Mouse (Mus musculus): ENCODE data around the gene Filip1.
"Not testable (repeated sequence)": the region's sequence is repeated elsewhere in the genome, so short reads cannot be mapped to it uniquely, and the experiment has no call there.

Filip1 gene

DNA sequence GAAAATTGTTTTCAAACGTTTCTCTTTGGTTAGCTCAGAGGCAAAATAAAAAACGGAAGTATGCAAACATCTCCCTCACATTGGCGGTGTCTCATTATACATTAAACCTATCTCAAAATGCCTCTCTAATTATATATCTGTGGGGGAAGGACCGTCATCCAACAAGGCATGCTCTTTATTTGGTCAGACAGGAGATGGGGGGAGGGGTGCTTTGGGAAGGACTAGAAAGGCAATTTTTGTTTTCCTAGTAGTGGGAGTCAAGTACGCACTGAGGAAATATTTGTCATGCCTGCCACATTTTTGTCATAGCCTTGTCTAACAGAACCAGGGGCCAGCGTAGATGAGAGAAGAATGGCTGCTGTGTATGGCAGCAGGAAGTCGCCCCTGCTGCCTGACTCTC, at the start of gene Filip1:
Gene Filip1, minus strand, starts transcription at position 101 of the 400 bp plus-strand sequence.
- no peak for DNase-seq (ENCODE audit: low read depth, low spot score)

DNA sequence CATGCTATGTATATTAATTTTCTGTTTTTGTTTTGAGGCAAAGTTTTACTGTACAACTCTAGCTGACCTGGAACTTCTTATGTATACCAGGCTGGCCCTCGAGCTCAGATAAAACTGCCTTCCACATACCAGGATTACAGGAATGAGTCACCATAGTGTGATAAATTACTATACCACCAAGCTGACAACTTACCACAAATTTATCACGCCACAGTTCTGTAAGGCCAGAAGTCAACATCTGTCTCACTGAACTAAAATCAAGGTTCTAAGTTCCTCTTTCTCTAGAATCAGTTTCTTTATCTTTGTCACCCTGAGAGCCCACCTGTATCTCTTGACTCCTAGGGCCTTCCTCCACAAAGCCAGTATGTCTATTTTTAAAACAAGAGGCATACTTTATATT, 45.0 kb upstream of the Filip1 start:
- DNase-seq (ENCODE audit: low read depth, low spot score): peak; percentile 85

DNA sequence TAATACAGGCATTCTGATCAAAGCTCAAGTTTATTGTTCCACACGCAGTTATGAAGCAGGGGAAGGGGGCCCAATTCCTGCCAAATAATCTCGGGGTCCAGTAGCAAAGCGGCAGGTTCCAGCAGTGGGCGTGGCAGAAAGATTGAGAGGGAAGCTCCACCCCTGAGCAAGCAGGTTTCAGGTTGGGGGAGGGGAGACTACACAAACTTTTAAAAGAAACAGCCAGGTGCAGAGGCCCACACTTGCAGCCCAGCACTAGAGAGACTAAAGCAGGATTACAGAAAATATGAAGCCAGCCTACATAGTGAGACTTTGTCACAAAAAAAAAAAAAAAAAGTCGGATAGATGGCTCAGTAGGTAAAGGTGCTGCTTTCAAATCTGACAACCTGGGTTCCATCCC, 40.3 kb upstream of the Filip1 start:
- no peak for DNase-seq (ENCODE audit: low read depth, low spot score)

DNA sequence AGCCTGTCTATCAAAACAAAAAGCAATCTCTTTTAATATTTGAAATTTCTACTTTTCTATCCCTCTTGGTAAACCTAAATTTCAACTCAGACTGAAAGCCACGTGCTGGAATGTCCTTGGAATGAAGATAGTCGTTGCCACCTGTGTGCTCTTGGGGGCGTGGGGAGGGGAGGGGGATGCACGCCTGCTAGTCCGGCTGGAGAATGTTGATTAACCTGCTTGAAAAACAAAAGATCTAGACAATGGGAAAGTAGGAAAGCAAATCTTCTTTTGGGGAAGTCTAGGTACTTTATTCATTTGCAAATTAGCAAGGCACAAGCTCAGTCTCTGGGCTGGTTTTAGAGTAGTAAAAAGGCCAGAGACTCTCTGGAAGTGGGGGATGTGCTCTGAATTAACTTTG, 36.6 kb upstream of the Filip1 start:
- DNase-seq (ENCODE audit: low read depth, low spot score): not testable (repeated sequence)

DNA sequence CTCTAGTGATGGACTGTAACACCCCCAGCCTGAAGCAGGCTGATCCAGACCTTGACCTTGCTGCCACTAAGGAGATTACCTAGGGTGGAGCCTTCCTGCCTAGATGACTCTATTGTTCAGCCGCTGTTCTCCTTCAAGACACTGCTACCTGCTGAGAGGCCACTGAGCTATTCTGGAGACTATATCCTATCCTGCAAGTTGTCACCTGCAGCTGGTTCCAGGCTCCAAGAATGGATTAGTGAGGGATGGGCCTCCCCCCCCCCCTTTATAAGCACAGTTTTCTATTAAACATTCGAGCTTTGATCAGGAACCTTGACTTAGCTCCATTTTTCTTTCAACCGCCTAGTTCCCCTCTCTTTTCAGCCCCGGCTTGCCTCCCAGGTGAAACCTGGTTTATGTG, 31.6 kb upstream of the Filip1 start:
- DNase-seq (ENCODE audit: low read depth, low spot score): not testable (repeated sequence)

DNA sequence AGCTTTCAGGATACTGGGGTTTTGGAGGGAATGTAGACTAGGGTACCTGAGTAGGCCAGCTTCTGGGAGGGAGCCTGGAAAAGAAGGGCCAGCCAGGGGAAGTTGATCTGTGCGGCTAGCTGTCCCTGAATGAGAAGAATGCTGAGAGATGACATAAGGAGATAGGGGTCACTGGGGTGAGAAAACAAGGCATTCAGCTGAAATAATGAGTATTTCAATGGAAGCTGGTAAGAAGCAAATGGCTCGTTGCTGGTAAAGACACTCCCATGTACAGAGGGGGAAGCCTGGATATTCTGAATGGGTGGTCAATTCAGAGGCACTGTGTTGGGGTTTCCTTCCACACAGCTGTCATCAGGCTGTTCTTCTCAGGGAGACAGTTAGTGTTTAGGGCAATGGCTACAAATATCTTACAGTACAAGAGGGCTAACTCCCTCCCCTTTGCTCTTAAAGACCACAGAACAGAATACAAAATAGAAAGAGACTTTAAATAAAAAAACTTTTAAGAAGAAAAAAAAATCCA, 26.7 kb upstream of the Filip1 start:
- no peak for DNase-seq (ENCODE audit: low read depth, low spot score)

DNA sequence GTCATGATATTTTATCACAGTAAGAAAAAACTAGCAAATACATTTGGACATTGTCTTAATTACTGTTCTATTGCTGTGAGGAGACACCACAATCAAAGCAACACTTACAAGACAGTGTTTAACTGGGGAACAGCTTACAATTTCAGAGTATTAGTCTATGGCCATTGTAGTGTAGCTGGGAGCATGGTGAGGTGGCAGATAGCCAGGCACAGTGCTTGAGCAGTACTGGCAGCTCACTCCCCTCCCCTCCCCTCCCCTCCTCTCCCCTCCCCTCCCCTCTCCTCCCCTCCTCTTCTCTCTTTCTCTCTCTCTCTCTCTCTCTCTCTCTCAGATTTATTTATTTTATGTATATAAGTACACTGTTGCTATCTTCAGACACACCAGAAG, 25.3 kb upstream of the Filip1 start:
- DNase-seq (ENCODE audit: low read depth, low spot score): no peak

DNA sequence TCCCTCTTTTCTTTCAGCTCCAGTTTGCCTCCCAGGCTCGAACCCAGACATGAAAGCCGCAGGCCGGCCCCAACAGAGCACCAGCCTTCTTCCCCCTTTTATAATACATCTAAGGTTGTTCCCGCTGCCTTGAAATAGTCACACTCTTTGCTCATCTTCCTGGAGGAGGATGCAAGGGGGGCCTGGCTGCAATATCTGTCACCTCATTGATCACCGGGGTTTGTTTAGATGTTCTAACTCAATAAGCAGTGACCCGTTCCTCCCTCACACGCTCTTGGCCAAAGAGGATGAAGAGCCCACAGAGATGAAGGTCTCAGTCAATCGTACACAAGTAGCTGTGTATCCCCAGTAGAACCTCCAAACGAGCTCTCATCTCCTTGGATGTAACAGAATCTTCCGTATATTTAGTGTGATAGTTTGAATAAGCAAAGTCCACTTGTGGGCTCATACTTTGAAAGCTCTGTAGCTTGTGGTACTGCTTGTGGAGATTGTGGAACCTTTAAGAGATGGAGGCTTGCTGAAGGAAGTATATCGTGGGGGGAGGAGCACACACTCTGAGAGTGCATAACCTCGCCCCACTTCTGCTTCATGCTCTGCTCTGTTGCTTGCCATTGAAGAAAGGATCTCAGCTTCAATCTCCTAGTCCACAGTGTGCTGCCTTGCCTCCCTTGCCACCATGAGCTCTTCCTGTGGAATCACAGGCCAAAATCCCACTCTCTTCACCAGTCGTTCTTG, 24.8 kb upstream of the Filip1 start:
- DNase-seq (ENCODE audit: low read depth, low spot score): no peak

DNA sequence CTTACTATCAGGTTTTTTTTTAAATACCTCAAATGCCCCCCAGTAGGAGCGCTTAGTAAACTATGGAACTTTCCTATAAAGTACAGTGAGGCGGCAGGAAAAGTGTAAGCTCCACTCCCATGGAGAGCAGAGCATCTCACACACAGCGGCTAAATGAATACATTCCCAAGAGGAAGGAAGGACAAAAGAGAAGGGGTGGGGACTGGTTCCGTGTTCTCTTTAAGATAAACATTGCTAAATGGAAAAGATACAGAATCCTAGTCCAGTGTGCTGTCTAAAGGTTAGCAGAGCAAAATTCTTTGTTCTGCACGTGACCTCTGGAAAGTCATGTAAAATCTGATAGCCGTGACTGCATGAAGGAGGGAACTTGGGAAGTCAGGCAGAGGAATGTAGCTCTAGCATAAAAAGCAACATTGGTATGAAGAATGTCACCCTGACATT, 13.9 kb upstream of the Filip1 start:
- no peak for DNase-seq (ENCODE audit: low read depth, low spot score)

DNA sequence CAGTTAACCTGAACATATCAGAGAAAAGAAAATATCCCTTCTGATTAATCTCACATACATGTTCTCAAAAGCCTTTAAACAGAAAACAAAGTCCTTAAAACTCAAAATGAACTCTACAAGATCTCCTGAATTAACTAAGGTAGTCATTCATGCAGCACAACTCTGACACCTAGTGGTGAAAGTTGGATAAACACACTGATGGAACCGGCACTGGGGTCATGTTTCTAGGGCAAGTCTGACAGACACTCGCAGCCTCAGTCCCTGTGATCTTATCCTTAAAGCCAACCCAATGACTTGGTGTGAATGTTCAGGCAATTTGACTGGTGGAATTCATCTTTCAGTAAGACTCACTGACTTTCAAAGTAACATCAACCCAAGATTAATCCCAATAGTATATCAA, 13.4 kb upstream of the Filip1 start:
- peak; percentile 86 for DNase-seq (ENCODE audit: low read depth, low spot score)

DNA sequence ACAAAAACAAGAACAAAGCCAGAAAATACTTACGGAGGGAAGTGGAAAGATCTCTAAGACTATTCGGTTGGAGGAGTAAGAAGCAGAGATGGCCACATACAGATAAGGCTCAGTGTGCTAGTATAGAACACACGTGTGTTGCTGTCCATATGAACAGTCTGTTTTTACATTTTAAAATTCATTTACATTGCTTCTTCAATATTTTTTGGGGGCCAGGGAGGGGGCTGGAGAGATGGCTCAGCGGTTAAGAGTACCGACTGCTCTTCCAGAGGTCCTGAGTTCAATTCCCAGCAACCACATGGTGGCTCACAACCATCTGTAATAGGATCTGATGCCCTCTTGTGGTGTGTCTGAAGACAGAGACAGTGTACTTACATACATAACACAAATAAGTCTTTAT, 12.7 kb upstream of the Filip1 start:
- DNase-seq (ENCODE audit: low read depth, low spot score): not testable (repeated sequence)

DNA sequence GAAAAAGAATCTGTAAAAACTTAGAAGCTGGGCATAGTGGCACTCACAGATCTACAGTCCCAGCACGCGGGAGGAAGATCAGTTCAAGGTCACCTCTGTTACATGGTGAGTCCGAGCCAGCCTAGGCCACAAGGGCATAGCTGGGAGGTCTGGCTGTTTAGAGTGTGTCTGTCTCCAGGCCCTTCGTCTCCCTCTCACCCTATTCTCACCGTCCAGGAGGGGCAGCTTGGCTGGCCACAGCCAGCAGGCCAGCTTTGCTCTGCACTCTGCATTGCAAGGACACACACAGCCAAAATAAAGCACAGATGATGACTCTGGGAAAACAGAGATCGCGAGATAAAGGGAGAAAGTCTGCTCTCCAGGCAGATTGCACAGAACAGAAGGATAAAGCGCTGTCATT, 10.2 kb upstream of the Filip1 start:
- no peak for DNase-seq (ENCODE audit: low read depth, low spot score)

DNA sequence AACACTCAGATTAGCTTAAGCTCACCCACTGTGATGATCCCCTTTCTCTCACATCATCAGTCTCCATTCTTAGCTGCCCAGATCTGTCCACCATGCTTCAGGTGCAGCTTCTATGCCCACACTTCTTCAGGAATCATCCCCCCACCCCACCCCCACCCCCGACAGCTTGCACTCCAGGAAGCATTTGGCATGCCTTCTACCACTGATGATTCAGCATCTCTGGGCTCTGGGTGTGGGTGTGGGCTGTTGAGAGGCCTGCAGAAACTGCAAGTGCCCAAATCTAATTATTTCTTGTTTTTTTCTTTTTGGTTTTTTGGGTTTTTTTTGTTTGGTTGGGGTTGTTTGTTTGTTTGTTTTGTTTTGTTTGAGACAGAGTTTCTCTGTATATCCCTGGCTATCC, 9.0 kb upstream of the Filip1 start:
- DNase-seq (ENCODE audit: low read depth, low spot score): peak; percentile 56

DNA sequence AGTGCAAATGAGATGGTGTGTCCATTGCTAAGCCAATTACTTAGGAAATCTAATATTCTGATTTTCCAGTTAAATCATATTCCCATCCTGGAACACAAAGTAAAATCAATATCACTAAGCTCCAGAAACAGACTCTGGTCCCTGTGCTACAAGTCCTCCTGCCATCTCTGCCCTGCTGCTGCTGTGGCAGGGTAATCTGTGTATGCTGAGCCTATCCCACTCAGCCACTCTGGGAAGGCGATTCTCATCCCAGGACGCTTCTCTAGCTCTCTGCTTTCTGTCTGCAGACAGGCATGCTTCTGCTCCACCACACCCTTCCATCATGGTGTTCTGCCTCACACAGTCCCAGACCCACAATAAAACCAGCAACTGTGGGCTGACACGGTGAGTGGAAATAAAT, 7.8 kb upstream of the Filip1 start:
- no peak for DNase-seq (ENCODE audit: low read depth, low spot score)

DNA sequence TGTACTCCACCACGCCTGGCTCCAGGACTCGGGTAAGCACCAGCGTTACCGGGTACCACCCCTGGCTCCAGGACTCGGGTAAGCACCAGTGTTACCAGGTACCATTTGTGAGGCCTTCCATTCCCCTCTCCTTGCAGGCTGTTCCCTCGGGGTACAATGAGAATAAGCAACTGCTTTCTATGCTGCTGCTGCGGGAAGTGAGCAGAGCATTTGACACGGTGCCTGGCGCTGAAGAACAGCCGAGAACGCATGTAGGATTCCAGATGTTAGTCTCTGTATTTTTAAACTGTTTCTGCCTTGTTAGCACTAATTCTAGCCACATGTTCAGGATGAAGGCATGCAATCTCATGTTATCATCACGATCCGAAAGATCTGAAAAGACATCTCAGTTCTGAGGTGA, 635 bp downstream of the Filip1 start:
- DNase-seq (ENCODE audit: low read depth, low spot score): no peak

DNA sequence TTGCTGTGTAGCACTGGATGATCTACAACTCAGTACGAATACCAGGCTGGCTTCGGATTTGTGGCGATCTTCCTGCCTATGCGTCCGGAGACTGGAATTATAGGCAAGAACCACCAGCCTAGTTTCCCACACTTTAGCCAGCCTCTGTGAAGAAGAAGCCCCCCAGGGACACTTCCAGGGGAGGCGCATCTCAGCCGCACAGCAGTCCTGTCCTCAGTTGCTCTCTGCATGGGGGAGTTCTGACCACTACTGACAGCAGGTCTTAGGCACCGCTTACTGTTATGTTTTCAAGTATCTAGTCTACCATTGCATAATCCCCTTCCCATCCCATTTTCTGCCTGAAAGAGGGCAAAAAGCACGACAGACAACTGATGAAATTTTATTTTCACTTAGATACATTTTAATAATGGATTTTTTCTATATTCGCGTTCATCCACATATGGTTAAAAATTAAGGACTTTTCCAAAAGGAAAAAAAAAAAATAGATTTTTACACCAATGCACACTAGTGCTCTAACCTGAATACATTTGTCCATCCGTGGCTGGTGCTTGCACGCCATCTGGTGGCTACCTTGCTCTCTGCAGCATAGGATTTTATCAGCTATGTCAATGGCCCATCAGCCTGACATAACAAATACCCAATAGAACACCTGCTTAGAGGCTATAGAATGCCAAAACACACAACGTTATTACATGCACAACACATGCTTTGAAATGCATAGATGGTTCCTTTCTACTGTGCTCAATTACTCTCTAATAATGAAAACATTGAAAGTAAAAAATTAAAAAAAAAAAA, 10.1 kb downstream of the Filip1 start:
- DNase-seq (ENCODE audit: low read depth, low spot score): peak; percentile 82

DNA sequence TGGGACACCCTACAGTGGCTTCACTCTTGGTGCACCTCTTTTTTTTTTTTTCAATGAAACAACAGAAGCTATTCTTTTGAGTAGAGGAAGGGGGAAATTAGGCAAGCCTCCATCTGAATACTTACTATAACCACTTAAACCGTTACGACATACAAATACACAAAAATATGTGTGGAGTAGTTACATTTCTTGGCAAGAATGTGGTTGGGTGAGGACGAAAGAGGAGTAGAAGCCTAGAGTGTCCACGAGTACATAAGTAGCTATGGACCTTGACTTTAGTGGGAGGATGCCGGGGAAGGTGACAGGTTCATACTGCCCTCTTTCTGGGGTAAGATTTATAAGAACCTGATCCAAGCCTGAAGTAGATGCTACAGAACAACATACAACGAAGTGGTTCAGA, 15.4 kb downstream of the Filip1 start:
- DNase-seq (ENCODE audit: low read depth, low spot score): no peak

DNA sequence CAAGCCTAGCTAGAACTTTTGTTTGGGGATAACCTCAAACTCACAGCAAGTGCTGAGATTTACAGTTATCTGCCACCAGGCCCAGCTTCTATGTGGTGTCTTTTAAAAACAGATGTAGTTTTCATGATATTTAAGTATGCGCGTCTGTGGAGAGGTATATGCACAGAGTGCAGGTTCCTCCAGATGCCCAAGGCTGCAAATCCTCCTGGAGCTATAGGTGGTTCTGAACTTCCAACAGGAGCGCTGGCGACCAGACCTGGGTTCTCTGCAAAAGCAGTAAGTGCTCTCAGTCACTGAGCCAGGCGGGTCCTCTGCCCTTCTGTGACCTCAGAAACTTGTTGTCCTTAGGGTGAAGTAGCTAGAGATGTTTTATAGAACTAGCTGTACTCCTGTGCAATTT, 18.4 kb downstream of the Filip1 start:
- DNase-seq (ENCODE audit: low read depth, low spot score): no peak

DNA sequence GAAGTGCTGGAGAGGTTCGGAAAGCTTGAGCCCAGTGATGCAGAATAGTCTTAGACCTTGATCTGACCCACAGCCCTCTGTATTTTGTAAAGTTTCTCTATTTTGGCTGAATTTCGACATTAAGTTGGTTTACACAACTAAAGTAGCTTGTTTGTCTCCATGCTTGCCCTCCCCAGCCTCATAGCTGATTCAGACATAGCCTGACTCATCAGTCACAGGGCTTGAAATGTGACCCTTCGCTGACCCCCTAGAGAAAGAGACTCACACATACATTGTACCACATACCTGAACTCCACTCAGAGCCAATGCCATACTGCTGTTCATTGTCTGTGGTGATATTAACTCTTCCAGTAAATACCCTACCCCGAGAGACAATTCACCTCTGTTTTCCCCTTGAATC, 19.6 kb downstream of the Filip1 start:
- peak; percentile 69 for DNase-seq (ENCODE audit: low read depth, low spot score)

DNA sequence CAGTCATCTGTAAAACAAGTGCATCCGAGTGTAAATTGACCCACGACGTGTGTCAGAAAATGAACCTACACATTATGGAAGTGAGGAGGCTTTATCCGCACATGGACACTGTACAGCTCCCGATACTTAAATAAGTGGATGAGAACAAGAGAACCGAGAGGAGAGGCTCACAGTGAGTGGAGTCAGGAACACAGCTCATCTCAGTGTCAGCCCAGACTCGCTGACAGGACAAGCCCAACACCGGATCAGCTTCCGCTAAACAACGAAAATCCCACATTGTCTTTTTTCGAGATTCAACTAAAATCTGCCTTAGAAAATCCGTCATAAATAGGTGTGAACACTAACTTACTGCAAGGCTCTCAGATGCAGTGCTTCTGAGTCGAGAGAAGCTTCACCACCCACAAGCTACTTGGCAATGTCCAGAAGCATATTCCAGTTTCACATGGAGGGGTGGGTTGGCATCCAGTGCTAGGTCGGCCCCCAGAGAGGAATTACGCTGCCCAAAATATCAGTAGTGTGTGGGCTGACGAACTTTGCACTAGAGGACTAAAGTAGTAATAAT, 22.1 kb downstream of the Filip1 start:
- DNase-seq (ENCODE audit: low read depth, low spot score): no peak

DNA sequence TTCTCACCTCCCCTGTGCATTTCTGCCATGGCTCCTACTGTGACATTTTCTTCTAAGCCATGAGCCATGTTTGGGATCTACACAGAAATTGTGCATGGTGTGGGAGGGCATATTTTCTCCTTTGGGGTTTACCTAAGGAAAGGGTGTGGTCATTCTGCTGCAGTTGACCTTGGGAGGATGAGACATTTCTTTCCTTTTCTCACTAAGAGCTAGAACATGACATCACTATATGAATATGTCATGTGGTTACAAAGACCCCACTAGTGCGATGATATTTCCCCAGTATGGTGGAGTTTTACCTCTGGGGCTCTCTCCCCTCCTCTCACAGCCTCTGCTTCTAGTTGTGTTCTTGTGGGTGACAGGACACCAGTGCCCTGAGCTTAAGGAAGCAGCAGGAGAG, 22.9 kb downstream of the Filip1 start:
- DNase-seq (ENCODE audit: low read depth, low spot score): no peak

DNA sequence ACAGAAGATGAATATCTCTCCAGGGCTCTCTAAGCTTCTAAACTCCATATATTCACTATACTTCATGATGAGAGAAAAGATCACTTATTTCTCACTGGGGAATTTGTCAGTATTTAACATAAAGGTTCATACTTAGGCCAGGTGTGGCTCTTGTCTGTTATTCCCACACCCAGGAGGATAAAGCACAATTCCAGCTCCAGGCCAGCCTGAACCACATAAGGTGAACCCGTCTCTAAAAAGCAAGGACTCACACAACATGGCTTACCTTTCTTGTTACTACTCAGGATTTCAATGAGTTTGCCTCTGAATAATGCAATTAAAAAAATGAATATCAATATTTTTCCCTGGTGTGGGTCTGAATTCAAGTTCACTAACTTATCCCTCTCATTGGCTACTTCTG, 23.6 kb downstream of the Filip1 start:
- no peak for DNase-seq (ENCODE audit: low read depth, low spot score)

DNA sequence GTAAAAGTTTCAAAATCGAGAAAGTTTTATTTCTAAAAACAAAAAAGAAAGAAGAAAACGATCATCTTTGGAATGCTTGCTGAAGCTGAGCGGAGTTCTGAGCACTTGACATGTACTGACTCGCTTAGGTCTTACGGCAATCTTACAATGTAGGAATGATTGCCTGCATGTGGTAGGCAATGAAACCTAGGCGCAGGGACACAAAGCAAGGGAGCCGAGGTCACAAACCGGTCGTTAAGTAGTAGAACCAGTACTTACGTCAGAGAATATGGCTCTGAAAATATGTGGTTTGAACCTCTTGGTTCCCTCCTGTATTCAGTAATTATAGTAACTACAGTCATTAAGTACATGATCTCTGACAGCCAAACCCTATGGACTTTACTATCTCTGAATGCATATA, 29.4 kb downstream of the Filip1 start:
- DNase-seq (ENCODE audit: low read depth, low spot score): no peak
